Mouse (Mus musculus): Measurements from ENCODE around the gene Vps72.
A peak's percentile ranks its signal among the peaks of the same experiment; 100 is the strongest.
"Not testable (repeated sequence)": the region's sequence is repeated elsewhere in the genome, so short reads cannot be mapped to it uniquely, and the experiment has no call there.

Vps72 gene

DNA sequence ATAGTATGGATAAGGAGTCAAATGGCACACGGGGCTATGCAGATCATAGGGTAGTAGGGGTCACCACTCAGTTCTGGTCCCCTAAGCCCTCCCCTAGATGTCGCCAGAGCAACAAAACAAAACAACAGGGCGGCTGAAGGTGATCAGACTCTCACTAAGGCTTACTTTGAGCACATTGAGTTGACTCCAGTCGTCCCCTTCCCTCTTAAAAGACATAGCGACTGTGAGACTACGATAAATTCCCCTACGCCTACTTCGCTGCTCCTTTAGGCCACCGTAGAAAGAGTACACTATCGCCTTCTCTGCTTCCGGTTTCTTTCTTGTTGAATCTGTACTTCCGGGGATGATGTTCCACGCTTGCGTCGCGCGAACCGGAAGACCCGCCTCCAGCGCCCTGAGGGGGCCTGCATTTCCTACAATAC is 22.9 kb downstream of the Vps72 start, which contains the start of the genes Scnm1 and Lysmd1:
Scnm1 (minus strand) TSS at position 332 of the 422 bp plus-strand sequence.
Lysmd1 (plus strand) TSS at position 409 of the 422 bp plus-strand sequence.
- peak; percentile 68 to 92 for DNase-seq (ENCODE audit: low spot score in 2 of 2)

DNA sequence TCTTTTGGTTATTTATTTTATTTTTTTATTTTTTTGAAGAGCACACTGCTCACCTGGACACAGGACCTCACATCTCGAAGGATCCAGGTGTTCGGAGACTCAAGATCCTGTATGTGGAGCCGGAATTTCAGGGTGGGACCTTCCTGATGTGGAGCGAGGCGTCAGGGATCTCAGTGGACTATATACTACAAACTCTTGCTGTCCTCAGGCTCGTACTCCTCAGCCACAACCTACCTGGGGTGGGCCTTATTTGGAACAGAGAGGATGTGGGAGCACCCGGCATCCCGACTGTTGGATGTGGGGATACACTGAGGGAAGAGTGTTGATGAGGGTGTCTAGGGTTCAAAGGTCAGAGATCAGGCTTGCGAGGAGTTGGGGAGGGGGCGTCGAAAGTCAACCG is 23.3 kb downstream of the Vps72 start:
- not testable (repeated sequence) for DNase-seq (ENCODE audit: low spot score in 2 of 2)

DNA sequence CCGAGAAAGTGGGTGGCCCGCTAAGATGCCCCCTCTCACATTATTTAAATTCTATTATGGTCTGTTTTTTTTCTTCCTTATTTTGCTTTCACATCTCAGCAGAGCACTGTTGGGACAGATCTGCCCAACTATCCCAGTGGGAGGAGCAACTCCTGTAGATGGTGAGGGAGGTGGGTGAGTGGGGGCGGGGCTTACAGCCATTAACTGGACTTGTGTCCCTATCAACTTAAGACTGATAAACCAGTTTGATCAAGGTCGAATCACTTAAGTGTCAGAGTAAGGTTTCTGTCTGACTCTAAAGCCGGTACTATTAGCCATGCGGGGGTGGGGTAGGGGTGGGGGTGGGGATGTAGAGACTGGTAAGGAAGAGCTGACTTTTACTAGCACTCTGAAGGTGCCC is 24.2 kb downstream of the Vps72 start:
- DNase-seq (ENCODE audit: low spot score in 2 of 2), result peak; percentile 53 to 75

DNA sequence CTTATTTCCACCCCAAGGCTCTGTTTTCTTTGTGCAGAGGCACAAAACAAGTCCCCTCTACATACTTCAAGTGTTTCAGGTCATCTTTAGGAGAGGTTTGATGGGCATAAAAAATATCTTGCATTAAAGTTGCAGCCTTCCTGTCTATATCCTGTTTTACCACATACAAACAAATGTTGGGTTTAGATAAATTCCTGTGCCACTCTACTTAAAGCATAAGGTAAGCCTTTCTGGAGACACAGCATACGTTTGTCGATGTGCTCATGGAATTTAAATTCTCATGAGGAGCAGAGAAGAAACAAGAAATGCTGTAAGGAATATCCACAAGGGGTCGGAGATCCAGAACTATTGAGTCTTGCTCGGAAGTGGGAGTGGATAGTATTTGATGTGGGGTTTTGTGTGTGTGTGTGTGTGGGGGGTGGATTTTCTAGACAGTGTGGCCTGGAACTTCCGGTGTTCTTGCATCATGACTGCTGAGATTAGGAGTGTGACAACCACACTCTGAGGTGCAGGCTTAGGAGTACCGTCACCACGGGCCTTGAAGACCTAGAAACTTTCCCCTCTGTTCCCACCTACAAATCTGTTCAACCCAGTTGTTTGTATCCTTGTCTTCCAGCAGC is 24.7 kb downstream of the Vps72 start:
- DNase-seq (ENCODE audit: low spot score in 2 of 2), result peak in 1 of 2 experiments; percentile 14

DNA sequence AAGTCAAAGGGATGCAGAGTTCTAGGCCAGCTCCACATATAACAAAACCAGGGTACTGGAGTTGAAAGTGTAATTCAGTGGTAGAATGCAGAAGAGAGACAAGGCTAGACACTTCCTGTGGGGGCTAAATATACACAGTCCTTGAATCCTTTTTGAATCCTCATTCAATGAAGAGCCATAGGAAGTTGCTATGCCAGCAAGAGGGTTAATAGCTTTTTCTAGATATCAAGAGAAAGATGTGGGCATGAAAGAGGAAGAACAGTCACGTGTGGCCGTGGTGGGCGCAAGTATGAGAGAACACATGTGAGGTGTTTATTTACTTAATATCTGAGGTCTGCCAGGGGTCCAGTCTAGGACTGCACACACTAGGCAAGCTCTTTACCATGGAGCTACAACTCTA is 25.5 kb downstream of the Vps72 start:
- DNase-seq (ENCODE audit: low spot score in 2 of 2), result peak in 1 of 2 experiments; percentile 34

DNA sequence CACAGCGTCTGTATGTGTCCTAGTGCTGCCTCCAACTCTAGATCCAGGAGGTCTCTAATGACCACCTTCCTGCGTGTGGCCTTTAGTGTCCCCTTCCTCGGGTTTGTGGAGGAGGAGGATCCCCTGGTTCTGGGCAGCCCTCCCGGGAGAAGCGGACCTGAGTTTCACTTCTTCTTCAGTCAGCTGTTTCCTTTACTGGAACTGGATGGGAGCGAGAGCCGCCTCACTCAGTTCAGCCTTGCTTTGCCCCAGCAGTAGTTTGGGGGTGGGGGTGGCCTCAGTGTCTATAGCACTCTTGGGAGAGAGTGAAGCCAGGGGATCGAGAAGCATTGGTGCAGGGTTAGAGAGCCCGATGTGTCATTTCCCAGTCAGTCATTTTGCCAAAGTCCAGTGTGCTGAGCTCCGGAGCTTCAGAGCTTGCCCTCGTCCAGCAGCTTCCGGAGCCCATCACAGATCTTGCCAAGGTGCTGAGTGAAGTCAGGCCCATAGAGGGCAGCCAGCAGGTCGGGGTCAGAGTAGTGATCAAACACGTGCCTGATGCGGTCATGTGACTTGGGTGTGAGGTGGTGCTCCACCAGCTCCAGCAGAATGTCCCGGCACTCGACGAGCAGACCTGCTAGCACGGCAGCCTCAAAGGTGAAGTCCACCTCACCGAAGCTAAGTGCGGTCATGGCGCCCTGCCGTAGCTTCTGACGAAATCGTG is 28.9 kb downstream of the Vps72 start:
- no peak for DNase-seq (ENCODE audit: low spot score in 2 of 2)

DNA sequence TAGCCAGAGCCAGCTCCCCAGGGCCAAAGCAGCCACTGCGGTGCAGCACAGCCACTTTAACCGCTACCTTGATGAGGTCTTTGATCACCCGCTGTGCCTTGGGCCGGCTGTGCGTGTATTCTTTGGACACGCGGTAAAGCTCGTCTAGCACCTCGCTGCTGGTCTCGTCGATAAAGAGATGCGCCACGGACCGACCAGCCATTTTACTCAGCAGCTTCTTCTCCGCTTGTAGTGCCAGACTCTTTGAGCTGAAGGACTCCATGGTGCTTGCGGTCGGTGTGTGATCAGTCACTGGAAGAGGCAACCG is 29.4 kb downstream of the Vps72 start:
- DNase-seq (ENCODE audit: low spot score in 2 of 2), result no peak

DNA sequence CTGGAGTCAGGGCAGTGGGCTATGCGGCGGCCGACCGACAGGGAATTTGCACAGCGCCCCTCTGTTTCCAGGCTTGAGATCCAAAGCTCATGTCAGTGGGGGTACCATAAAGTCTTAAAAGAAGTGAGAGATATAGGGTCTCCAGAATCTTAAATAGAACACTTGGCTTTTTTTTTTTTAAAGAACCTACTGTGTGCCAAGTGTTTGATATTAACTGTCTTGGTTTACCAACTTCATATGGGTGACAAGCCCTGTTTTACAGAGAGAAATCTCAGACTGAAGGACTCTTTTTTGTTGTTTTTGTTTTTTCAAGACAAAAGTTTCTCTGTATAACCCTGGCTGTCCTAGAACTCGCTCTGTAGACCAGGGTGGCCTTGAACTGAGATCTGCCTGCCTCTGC is 30.0 kb downstream of the Vps72 start:
- no peak for DNase-seq (ENCODE audit: low spot score in 2 of 2)

DNA sequence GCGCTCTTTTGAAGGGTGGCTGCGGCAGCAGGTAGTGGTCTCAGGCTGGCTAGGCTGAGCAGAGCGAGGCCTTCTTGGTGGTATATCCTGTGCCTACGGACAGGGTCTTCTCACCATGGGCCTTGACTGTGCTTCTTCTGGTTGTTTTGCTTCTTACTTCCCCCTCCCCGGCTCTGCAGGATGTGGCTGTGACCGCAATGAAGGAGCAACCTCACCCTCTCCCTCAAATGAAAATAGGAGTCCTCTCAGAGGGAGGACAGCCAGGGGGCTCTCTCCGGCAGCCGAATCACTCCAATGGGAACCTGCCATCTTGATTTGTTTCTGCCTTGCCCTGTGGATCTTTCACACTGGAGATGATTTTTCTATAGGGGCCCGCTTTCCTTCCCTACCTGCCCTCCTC is 30.7 kb downstream of the Vps72 start:
- peak in 1 of 2 experiments; percentile 64 for DNase-seq (ENCODE audit: low spot score in 2 of 2)

DNA sequence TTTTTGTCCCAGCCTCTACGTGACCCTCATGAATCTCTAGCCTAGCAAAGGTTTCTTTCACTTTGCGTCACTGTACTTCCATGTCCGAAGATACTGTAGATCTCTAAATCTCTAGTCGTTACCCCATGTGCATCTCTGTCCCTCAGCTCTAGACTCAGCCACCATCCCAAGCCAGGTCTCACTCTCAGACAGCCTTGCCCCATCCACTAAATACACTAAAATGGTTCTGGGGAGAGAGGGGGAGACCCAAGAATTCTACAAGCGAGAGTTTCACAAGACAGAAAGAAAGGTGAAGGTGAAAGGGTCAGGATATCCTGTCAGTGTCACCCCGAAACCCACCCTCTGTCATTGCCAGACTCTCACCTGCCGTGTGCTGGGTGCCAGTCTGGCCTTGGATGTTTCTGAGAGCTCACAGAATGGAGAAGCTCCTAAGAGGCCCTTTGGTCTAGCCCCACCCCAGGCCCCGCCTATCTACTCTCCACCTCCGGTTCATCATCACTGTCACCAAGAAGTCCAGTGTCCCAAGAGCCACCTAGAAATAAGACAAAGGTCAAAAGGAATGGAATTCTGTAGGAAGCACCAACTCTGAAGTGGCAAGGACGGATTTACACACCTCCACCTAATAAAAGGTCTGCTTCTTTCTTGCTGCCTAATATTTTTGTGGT is 31.3 kb downstream of the Vps72 start, which contains the start of gene Tnfaip8l2:
Tnfaip8l2 (minus strand) TSS at position 409 of the 665 bp plus-strand sequence.
- peak; percentile 37 to 81 for DNase-seq (ENCODE audit: low spot score in 2 of 2)

DNA sequence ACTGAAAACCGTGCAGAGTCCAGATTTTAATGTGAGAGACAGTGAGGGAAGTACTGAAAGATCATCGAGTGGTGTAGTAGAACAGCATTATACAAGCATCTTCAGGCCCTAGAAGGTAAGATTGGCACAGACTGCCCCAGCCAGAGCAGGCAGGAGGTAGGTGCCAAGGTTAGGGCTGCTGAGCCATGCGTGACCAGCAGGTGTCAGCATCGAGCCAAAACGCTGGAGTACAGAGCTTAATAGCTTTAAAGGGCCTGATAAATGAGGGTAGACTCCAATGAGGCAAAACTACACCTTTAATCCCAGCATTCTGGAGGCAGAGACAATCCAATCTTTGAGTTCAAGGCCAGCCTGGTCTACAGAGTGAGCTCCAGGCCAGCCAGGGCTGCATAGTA is 31.8 kb downstream of the Vps72 start:
- peak; percentile 86 to 93 for DNase-seq (ENCODE audit: low spot score in 2 of 2)

DNA sequence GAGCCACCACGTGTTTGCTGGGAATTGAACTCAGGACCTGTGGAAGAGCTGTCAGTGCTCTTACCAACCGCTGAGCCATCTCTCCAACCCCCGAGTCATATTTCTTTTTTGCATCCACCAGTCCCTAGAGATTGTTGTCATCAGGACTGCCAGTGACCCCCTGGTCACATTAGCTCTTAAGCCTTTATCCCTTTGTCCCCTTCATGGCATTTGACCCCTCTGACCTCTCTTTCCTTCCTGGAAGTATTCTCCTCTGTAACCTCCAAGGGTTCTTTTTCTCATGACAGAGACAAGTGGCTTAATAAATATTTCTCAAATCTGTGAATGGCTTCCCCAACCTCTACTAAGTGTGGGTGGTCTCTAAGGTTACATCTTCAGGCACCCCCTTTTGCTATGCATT is 37.1 kb downstream of the Vps72 start:
- DNase-seq (ENCODE audit: low spot score in 2 of 2), result no peak

DNA sequence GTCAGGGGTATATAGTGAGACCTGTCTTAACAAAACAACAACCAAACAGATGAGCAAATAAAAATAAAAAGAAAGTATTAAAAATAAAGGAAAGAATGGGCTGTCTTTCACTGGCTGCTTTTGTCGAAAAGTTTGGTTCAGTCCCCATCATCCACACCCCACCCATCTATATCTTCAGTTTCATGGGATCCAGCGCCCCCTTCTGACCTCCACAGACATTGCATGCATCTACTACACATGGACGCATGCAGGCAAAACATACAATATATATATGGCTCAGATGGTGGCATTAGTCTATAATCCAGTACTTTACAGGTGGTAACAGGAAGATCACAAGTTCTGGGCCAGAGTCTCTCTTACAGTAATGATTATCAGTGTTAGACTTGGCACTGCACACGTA is 43.1 kb downstream of the Vps72 start:
- peak; percentile 50 to 80 for DNase-seq (ENCODE audit: low spot score in 2 of 2)

DNA sequence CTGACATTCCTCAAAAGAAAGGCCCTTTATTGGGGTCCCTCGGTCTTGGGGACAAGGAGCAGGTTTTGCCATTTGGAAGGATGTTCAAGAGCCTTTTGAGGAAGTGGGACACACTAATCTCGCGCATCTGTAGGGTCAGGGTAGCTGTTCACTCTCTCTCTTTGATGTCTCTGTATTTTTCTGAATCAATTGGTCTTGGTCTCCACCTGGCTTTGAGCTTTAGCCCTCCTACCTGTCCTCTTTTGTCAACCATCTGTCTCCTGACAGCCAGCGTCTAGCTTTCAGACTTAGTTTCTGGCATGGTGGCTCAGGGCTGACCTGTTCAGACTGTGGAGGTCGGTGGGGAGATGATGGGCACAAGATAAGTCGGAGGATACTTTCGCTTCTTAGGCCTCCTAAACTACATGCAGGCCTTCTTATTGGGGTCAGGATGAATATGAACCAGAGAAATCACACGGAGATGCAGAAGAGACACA is 48.7 kb downstream of the Vps72 start:
- no peak for DNase-seq (ENCODE audit: low spot score in 2 of 2)

DNA sequence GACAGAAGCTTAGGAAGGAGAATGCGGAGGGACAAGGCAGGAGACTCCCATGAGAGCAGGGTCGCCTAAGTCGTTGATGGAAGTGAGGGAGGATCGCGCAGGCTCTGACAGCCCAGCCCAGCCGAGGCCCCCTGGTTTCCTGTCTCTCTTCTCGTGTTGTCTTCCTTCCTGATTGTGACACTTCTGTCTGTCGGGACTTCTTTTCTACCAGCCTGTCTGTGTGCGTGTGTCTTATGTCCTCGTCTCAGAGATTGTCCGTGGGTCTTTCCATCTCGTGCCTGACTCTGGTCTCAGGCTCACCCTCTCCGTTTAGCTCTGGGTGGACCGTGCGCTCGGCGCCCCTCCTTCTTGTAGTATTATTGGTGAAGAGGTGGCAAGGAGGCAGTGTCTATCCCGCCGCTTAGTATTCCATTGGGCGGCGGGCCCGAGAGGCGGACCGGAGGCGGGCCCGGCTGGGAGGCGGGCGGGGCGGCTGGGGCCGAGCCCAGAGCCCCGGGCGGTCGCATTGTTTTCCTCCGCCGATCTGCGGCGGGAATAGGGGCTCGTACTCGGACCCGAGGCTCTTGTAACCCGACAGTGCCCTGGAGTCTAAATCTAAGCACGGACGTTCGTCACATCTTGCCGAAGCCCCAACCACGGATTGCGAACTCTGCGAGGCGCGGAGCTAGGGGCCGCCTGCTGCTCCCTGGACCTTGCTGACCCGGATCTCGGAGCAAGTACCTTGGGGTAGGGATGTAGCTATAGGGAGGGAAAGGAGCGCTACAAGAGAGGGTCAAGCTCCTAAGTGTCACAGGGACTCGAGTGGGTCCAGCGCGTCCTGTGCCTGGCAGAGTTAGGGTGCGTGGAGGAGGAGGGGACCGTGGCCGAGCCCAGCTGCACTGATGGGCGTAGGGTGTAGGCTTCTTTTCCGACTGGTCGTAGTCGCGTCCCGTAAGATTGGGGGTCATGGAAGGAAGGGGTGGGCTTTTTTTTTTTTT is 49.5 kb downstream of the Vps72 start, which contains the start of gene Sema6c:
Sema6c (plus strand) TSS at position 471 of the 977 bp plus-strand sequence.
- DNase-seq (ENCODE audit: low spot score in 2 of 2), result peak; percentile 78 to 89

DNA sequence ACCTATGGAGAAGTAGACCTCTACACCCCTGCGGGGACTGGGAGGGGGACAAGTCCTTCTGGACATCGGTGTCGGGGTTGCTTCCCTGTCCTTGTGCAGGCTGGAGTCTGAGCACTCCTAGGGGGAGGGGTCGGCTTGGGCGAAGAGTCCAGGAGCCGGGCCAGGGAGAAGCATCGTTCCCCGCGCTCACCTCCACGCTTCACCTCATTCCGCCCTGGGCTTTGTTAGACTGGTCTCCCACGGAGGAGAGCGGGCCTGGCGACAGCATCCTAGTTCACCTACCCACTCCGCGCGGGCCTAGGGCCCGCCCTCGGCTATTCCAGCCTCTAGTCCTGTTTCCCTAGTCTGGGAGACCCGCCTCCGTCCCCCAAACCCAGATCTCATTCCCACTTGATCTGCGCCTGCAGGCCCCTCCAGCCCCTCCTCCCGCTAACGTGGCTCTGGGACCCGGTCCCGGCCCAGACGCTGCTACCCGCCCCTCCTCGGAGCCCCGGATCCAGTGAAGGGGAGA is 50.3 kb downstream of the Vps72 start:
- DNase-seq (ENCODE audit: low spot score in 2 of 2), result peak in 1 of 2 experiments; percentile 37

DNA sequence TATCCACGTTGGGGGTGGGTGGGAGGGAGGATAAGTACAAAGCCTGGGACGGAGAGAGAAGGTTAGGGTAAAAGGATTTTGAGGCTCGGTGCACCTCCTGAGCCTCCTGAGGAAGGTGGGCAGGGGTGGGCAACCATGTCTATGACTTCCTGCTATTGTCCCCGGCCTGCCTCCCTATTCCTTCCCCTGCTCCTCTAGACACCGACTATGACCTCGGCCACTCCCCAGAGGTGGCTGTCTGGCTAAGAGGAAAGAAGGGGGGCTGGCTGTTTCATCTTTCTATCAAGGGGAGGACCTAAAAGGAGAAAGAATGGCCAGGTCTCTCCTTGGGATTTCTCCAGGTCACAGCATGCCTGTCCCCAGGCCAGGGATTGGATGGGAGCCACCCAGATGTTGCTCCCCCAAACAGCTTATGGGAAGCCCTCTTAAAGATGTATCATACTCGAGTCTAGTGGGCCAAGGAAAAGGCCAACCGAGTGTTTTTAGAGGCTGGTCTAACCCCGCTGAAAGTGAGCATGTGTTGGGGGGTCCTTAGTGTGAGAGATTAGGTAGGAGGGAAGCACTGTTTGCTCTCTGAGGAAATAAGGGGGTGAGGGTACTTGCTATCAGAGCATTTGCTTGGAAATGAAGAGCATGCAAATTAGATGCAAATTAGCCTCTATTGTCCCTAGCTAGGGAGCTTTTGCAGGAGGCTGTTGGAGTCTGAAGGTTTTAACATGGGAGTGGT is 51.0 kb downstream of the Vps72 start:
- peak in 1 of 2 experiments; percentile 16 for DNase-seq (ENCODE audit: low spot score in 2 of 2)

DNA sequence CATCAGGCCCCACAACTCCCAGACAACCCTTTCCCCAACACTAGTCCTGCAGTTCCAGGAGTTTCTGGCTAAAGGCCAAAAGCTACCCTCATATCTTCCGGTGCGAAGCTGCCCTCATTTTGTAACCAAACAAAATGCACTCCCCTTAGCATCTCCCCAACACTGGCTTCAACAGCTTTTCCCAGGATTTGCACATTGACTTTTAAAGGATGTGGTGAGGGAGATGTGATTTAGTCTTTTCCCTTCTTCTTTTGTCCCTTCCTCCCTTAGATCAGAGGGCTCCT is 51.5 kb downstream of the Vps72 start:
- DNase-seq (ENCODE audit: low spot score in 2 of 2), result no peak

DNA sequence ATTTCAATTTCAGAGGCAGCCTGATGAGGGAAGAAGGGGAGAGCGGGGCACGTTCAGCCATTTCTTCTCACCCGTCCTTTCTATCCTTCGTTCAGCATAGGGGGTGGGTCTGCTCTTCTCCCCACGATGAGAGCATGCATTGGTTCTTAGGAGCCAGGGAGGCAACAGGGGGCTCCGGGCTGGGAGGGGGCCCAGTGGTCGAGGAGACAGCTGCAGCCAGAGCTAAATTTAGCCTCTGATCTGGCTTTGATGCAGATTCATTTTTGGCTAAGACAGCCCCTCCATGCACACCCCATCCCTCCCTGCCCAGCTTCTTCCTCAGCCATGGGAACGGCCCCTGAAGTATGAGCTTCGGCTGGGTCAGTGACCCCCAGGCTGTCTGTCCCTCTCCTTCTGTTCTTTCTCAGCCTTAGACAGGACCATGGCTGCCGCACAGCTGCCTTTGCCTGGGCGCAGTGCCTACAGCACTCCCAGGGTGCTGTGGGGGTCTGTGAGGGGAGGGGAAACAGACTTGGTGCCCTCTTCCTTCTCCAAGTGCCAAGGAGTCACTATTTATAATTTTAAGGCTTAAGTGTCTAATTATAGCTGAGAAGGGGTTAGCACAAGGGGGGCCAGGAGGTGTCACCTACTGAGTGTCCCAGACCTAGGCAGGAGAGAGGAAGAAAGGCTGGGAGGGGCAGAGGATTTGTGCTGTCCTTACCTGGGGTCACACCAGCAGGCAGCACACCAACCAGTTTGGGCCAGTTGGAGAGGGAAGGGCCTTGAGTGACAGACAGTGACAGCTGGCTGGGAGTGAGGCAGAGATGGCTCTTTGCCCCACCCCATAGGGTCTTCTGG is 52.8 kb downstream of the Vps72 start:
- DNase-seq (ENCODE audit: low spot score in 2 of 2), result no peak

DNA sequence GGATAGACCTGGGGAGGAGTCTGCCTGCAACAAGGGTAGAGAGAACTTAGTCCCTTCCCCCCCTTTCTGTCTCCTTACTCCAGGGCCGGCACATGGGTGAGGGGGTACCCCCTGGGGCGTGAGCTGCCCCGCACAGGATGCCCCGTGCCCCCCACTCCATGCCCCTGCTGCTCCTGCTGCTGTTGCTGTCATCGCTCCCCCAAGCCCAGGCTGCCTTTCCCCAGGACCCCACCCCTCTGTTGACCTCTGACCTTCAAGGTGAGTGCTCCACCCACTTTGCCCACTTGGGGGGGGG is 53.4 kb downstream of the Vps72 start:
- DNase-seq (ENCODE audit: low spot score in 2 of 2), result no peak

Measured in spleen, postnatal 10 days (tissue).